Mouse (Mus musculus) thymus, postnatal 36 days (tissue): ENCODE measurements around the gene Knstrn.

Experiments
- DNase-seq, 2 experiments: peaks; one replicate each; pipeline ENCODE4 v3.0.0; 2022; ENCODE audit warnings: mixed read lengths in 2 of 2

The Knstrn gene

GRCm38 (mm10) chr2:118902051-118903025, 88.5 kb downstream of the Knstrn start:
- DNase-seq: peak; percentile 26 to 67

GRCm38 (mm10) chr2:118903333-118903741, 89.5 kb downstream of the Knstrn start:
- DNase-seq: no peak
